Mouse (Mus musculus): ENCODE data around the gene Olfr418. TPM values are rescaled to one million over a fixed set of nuclear protein-coding genes. Genes with fewer than 3 reads are reported as not detected.

The Olfr418 gene
- polyA plus RNA-seq, 1 experiment, result not detected

- H3K27me3 ChIP-seq (ENCODE audit: control insufficient read depth, insufficient read depth, insufficient read length), result no peaks in the 10 kb centered on the region
- no peak overlapping the region for H3ac ChIP-seq (ENCODE audit: control insufficient read depth, insufficient read length, low read depth)
- no peaks in the 10 kb centered on the region for H3K36me3 ChIP-seq (ENCODE audit: control insufficient read depth, insufficient read depth)
- no peak overlapping the region for H3K4me3 ChIP-seq (ENCODE audit: insufficient read depth, poor library complexity, severe bottlenecking)
- H3K79me2 ChIP-seq (ENCODE audit: control insufficient read depth, insufficient read depth), result no peaks in the 10 kb centered on the region
- H3K79me3 ChIP-seq (ENCODE audit: low read depth), result no peaks in the 10 kb centered on the region
- TF ChIP-seq CEBPB (IDR thresholded peaks at IDR 0.05; ENCODE audit: low read depth) (no peak), USF1 (IDR thresholded peaks at IDR 0.05; ENCODE audit: low read depth) (no peak), MYOG (IDR thresholded peaks at IDR 0.05; ENCODE audit: control insufficient read depth, extremely low read depth, insufficient read length) (no peak), MAX (IDR thresholded peaks at IDR 0.05) (no peak), FOSL1 (IDR thresholded peaks at IDR 0.05; ENCODE audit: insufficient read depth, low read length, poor library complexity, severe bottlenecking) (no peak), MYOD1 (IDR thresholded peaks at IDR 0.05; ENCODE audit: control insufficient read depth, insufficient read length, low read depth) (no peak)
Observed at GRCm38 (mm10) chr1:173315725-173316124, 49.9 kb downstream of the Olfr418 start.

- no peaks in the 10 kb centered on the region for H3K79me3 ChIP-seq (ENCODE audit: low read depth)
- no peak overlapping the region for H3ac ChIP-seq (ENCODE audit: control insufficient read depth, insufficient read length, low read depth)
- H3K36me3 ChIP-seq (ENCODE audit: control insufficient read depth, insufficient read depth), result no peaks in the 10 kb centered on the region
- H3K4me3 ChIP-seq (ENCODE audit: insufficient read depth, poor library complexity, severe bottlenecking), result no peak overlapping the region
- H3K27me3 ChIP-seq (ENCODE audit: control insufficient read depth, insufficient read depth, insufficient read length), result no peaks in the 10 kb centered on the region
- TF ChIP-seq MYOD1 (IDR thresholded peaks at IDR 0.05; ENCODE audit: control insufficient read depth, insufficient read length, low read depth), result no peak
- H3K79me2 ChIP-seq (ENCODE audit: control insufficient read depth, insufficient read depth), result no peaks in the 10 kb centered on the region
Observed at GRCm38 (mm10) chr1:173317925-173318477, 52.2 kb downstream of the Olfr418 start.

GRCm38 (mm10) chr1:173321593-173322248 lies 55.9 kb downstream of the Olfr418 start:
- no peaks in the 10 kb centered on the region for H3K79me2 ChIP-seq (ENCODE audit: control insufficient read depth, insufficient read depth)
- no peak for TF ChIP-seq MYOG (IDR thresholded peaks at IDR 0.05; ENCODE audit: control insufficient read depth, extremely low read depth, insufficient read length)
- TF ChIP-seq CEBPB (IDR thresholded peaks at IDR 0.05; ENCODE audit: low read depth), result no peak
- no peaks in the 10 kb centered on the region for H3K36me3 ChIP-seq (ENCODE audit: control insufficient read depth, insufficient read depth)
- no peaks in the 10 kb centered on the region for H3K27me3 ChIP-seq (ENCODE audit: control insufficient read depth, insufficient read depth, insufficient read length)
- no peak overlapping the region for H3K4me3 ChIP-seq (ENCODE audit: insufficient read depth, poor library complexity, severe bottlenecking)
- H3ac ChIP-seq (ENCODE audit: control insufficient read depth, insufficient read length, low read depth), result no peak overlapping the region
- H3K79me3 ChIP-seq (ENCODE audit: low read depth), result no peaks in the 10 kb centered on the region

- Histone ChIP-seq H3K27me3 (ENCODE audit: control insufficient read depth, insufficient read depth, insufficient read length) (no peaks in the 10 kb centered on the region), H3K79me2 (ENCODE audit: control insufficient read depth, insufficient read depth) (no peaks in the 10 kb centered on the region), H3ac (ENCODE audit: control insufficient read depth, insufficient read length, low read depth) (no peak overlapping the region), H3K79me3 (ENCODE audit: low read depth) (no peaks in the 10 kb centered on the region), H3K36me3 (ENCODE audit: control insufficient read depth, insufficient read depth) (no peaks in the 10 kb centered on the region), H3K4me3 (ENCODE audit: insufficient read depth, poor library complexity, severe bottlenecking) (no peak overlapping the region)
- TF ChIP-seq CTCF (IDR thresholded peaks at IDR 0.05; ENCODE audit: control insufficient read depth, insufficient read depth, insufficient read length) (no peak), MAX (IDR thresholded peaks at IDR 0.05) (no peak), MYOD1 (IDR thresholded peaks at IDR 0.05; ENCODE audit: control insufficient read depth, insufficient read length, low read depth) (no peak), MYOG (IDR thresholded peaks at IDR 0.05; ENCODE audit: control insufficient read depth, extremely low read depth, insufficient read length) (no peak), USF1 (IDR thresholded peaks at IDR 0.05; ENCODE audit: low read depth) (no peak)
Observed at GRCm38 (mm10) chr1:173322249-173322627, 56.4 kb downstream of the Olfr418 start.

Other genes starting within 250 kb of the Olfr418 start
- not detected for gene Olfr1408, start 128.6 kb upstream of the Olfr418 start, polyA plus RNA-seq (2012; fragmentation: generic; extraction: Trizol)
- gene Olfr1406, start 75.4 kb upstream of the Olfr418 start, polyA plus RNA-seq (2012; fragmentation: generic; extraction: Trizol), result not detected
- gene Olfr218, start 68.2 kb upstream of the Olfr418 start, polyA plus RNA-seq (2012; fragmentation: generic; extraction: Trizol), result not detected
- gene Olfr1404, start 53.6 kb upstream of the Olfr418 start, polyA plus RNA-seq (2012; fragmentation: generic; extraction: Trizol), result not detected
- gene Fcer1a, start 38.8 kb upstream of the Olfr418 start, polyA plus RNA-seq (2012; fragmentation: generic; extraction: Trizol), result not detected
- gene Mptx2, start 11.8 kb downstream of the Olfr418 start, polyA plus RNA-seq (2012; fragmentation: generic; extraction: Trizol), result not detected
- gene Ackr1, start 67.7 kb downstream of the Olfr418 start, polyA plus RNA-seq (2012; fragmentation: generic; extraction: Trizol), result not detected
- 5.9 TPM for gene Aim2, start 84.9 kb downstream of the Olfr418 start, polyA plus RNA-seq (2012; fragmentation: generic; extraction: Trizol)
- 0.09 TPM for gene Cadm3, start 101.7 kb downstream of the Olfr418 start, polyA plus RNA-seq (2012; fragmentation: generic; extraction: Trizol)
- not detected for gene Ifi206, start 225.0 kb downstream of the Olfr418 start, polyA plus RNA-seq (2012; fragmentation: generic; extraction: Trizol)

Measured in C2C12 (cell line).